Mouse (Mus musculus): ENCODE results near the gene Actl6b. TPM values are rescaled to one million over a fixed set of nuclear protein-coding genes. Genes with fewer than 3 reads are reported as not detected.

The Actl6b gene
- polyA plus RNA-seq, 1 experiment from 2014 or later, result 47.6 TPM

DNA sequence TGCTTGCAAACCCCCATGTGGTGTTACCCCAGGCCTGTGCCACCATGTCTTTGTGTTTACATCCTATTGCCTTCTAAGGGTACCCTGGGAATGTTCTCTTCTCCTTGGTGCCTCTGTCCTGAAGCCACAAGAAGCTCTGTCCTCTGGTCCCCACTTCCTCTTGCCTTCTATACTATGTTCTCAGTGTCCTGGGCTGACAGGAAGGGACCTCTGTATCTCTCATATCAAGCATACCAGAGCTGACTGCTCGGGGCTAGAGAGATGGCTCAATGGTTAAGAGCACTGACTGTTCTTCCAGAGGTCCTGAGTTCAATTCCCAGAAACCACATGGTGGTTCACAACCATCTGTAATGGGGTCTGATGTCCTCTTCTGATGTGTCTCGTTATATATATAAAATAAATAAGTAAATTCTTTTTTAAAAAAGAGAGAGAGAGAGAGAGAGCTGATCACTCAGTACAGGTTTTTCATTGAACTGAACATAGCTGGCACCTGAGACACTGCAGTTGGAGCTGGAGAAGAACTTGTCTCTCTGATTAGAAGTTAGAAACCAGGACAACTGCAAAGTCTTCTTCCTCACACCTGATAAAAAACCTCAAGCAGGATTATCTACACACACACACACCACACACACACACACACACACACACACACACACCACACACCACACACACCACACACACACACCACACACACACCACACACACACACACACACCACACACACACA is 44.9 kb downstream of the Actl6b start:
- Histone ChIP-seq H3K27me3 (ENCODE audit: control insufficient read depth, insufficient read depth, low read length) (no peaks in the 10 kb centered on the region), H3K4me3 (ENCODE audit: low read depth, low read length) (no peak overlapping the region), H3K36me3 (ENCODE audit: control insufficient read depth, insufficient read depth, low read length) (no peaks in the 10 kb centered on the region), H3K9ac (ENCODE audit: low read depth, low read length) (no peak overlapping the region), H3K4me1 (replicated peaks; ENCODE audit: control insufficient read depth, insufficient read depth, low read length) (peaks cover 3% of the 10 kb centered on the region), H3K4me2 (replicated peaks; ENCODE audit: low read depth, low read length) (no peak overlapping the region), H3K27ac (ENCODE audit: low read depth, low read length) (no peak overlapping the region), H3K9me3 (ENCODE audit: control insufficient read depth, low read length) (no peaks in the 10 kb centered on the region)
- 90% methylated on average over 2 of the region's 2 CpGs for WGBS
- no peak for ATAC-seq (ENCODE audit: low FRiP score)
- DNase-seq (ENCODE audit: low spot score), result no peak

DNA sequence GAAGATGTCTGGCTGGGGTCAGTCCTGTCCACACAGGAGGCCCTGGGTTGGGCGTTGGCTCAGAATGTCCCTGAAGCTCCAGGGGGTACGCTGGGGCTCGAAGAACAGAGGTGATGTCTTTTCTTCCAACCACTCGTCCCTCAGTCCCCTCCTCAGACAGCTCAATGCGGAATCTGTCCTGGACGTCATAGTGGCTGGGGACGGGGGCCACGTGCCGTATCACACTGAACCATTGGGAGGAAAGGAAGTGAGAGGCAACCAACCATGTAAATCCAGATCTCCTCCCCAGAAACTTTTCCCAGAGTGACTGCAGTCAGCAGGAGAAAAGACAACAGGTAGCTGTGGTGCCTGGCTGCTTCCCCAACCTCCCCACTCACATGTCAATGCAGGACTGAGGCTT is 46.3 kb downstream of the Actl6b start:
- peak overlapping the region; percentile 63 for H3K4me3 ChIP-seq (ENCODE audit: low read depth, low read length)
- H3K4me1 ChIP-seq (replicated peaks; ENCODE audit: control insufficient read depth, insufficient read depth, low read length), result peaks cover 3% of the 10 kb centered on the region
- 71% methylated on average over 9 of the region's 9 CpGs for WGBS
- no peaks in the 10 kb centered on the region for H3K36me3 ChIP-seq (ENCODE audit: control insufficient read depth, insufficient read depth, low read length)
- H3K27me3 ChIP-seq (ENCODE audit: control insufficient read depth, insufficient read depth, low read length), result no peaks in the 10 kb centered on the region
- H3K27ac ChIP-seq (ENCODE audit: low read depth, low read length), result no peak overlapping the region
- ATAC-seq (ENCODE audit: low FRiP score) (no peak), DNase-seq (ENCODE audit: low spot score) (no peak)
- peak overlapping the region; percentile 83 for H3K9ac ChIP-seq (ENCODE audit: low read depth, low read length)
- no peaks in the 10 kb centered on the region for H3K9me3 ChIP-seq (ENCODE audit: control insufficient read depth, low read length)
- H3K4me2 ChIP-seq (replicated peaks; ENCODE audit: low read depth, low read length), result peak overlapping the region; percentile 94

- Histone ChIP-seq H3K27me3 (ENCODE audit: control insufficient read depth, insufficient read depth, low read length) (no peaks in the 10 kb centered on the region), H3K4me1 (replicated peaks; ENCODE audit: control insufficient read depth, insufficient read depth, low read length) (peaks cover 3% of the 10 kb centered on the region), H3K4me3 (ENCODE audit: low read depth, low read length) (peak overlapping the region; percentile 63), H3K9ac (ENCODE audit: low read depth, low read length) (peak overlapping the region; percentile 83), H3K36me3 (ENCODE audit: control insufficient read depth, insufficient read depth, low read length) (no peaks in the 10 kb centered on the region), H3K27ac (ENCODE audit: low read depth, low read length) (peak overlapping the region; percentile 47; the same call in 1 of the 2 replicates), H3K4me2 (replicated peaks; ENCODE audit: low read depth, low read length) (peak overlapping the region; percentile 94), H3K9me3 (ENCODE audit: control insufficient read depth, low read length) (no peaks in the 10 kb centered on the region)
- 2% methylated on average over 18 of the region's 19 CpGs for WGBS
- DNase-seq (ENCODE audit: low spot score), result no peak
- ATAC-seq (ENCODE audit: low FRiP score), result no peak; the same call in 1 of the 2 replicates
These were observed 46.9 kb downstream of the Actl6b start for GRCm38 (mm10) chr5:137600281-137600618.

- H3K4me1 ChIP-seq (replicated peaks; ENCODE audit: control insufficient read depth, insufficient read depth, low read length), result peaks cover 3% of the 10 kb centered on the region
These were observed 47.5 kb downstream of the Actl6b start, which contains the start of gene Mospd3 for GRCm38 (mm10) chr5:137600619-137601364. Gene Mospd3, minus strand, starts transcription at chr5:137601058.

DNA sequence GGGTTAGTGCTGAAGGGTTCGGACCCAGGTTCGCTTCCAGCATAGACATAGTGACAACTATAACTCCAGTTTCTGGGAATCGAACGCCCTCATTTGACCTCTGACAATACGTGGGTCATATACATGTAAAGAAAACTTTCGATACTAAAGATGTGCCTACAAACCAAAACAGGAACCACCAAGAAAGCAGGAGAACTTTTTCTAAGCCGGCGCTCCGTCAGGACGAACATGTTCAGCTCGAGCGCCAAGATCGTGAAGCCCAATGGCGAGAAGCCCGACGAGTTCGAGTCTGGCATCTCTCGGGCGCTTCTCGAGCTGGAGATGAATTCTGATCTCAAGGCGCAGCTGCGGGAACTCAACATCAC is 48.0 kb downstream of the Actl6b start:
- Histone ChIP-seq H3K4me3 (ENCODE audit: low read depth, low read length) (peak overlapping the region; percentile 63), H3K9me3 (ENCODE audit: control insufficient read depth, low read length) (no peaks in the 10 kb centered on the region), H3K9ac (ENCODE audit: low read depth, low read length) (peak overlapping the region; percentile 32; the same call in 1 of the 2 replicates), H3K4me1 (replicated peaks; ENCODE audit: control insufficient read depth, insufficient read depth, low read length) (peaks cover 3% of the 10 kb centered on the region), H3K4me2 (replicated peaks; ENCODE audit: low read depth, low read length) (peak overlapping the region; percentile 73), H3K27ac (ENCODE audit: low read depth, low read length) (no peak overlapping the region), H3K36me3 (ENCODE audit: control insufficient read depth, insufficient read depth, low read length) (no peaks in the 10 kb centered on the region), H3K27me3 (ENCODE audit: control insufficient read depth, insufficient read depth, low read length) (no peaks in the 10 kb centered on the region)
- ATAC-seq (ENCODE audit: low FRiP score) (no peak), DNase-seq (ENCODE audit: low spot score) (no peak)
- under 1% methylated on average over 22 of the region's 22 CpGs for WGBS

More at GRCm38 (mm10) chr5:137600619-137601364, 47.5 kb downstream of the Actl6b start, which contains the start of gene Mospd3:
- H3K27ac ChIP-seq (ENCODE audit: low read depth, low read length), result peak within 1 kb of the TSS; percentile 80
- H3K9me3 ChIP-seq (ENCODE audit: control insufficient read depth, low read length), result no peaks in the 10 kb centered on the region
- H3K4me2 ChIP-seq (replicated peaks; ENCODE audit: low read depth, low read length), result peak within 1 kb of the TSS; percentile 94
- under 1% methylated on average over 41 of the region's 41 CpGs for WGBS
- peak within 1 kb of the TSS; percentile 83 for H3K9ac ChIP-seq (ENCODE audit: low read depth, low read length)
- DNase-seq (ENCODE audit: low spot score) (peak; percentile 96), ATAC-seq (ENCODE audit: low FRiP score) (peak; percentile 97)
- H3K4me3 ChIP-seq (ENCODE audit: low read depth, low read length), result peak within 1 kb of the TSS; percentile 63
- no peaks in the 10 kb centered on the region for H3K36me3 ChIP-seq (ENCODE audit: control insufficient read depth, insufficient read depth, low read length)
- no peaks in the 10 kb centered on the region for H3K27me3 ChIP-seq (ENCODE audit: control insufficient read depth, insufficient read depth, low read length)

- Histone ChIP-seq H3K4me1 (replicated peaks; ENCODE audit: control insufficient read depth, insufficient read depth, low read length) (peaks cover 13% of the 10 kb centered on the region; the same call in 1 of the 2 replicates), H3K36me3 (ENCODE audit: control insufficient read depth, insufficient read depth, low read length) (no peaks in the 10 kb centered on the region), H3K27me3 (ENCODE audit: control insufficient read depth, insufficient read depth, low read length) (peaks cover 2% of the 10 kb centered on the region; the same call in 1 of the 2 replicates), H3K9me3 (ENCODE audit: control insufficient read depth, low read length) (no peaks in the 10 kb centered on the region), H3K4me2 (replicated peaks; ENCODE audit: low read depth, low read length) (peak overlapping the region; percentile 19), H3K4me3 (ENCODE audit: low read depth, low read length) (peak overlapping the region; percentile 10; the same call in 1 of the 2 replicates), H3K27ac (ENCODE audit: low read depth, low read length) (no peak overlapping the region), H3K9ac (ENCODE audit: low read depth, low read length) (no peak overlapping the region)
- 16% methylated on average over 25 of the region's 26 CpGs for WGBS
- ATAC-seq (ENCODE audit: low FRiP score) (no peak), DNase-seq (ENCODE audit: low spot score) (no peak)
These were observed 54.7 kb downstream of the Actl6b start for GRCm38 (mm10) chr5:137607860-137608653.

GRCm38 (mm10) chr5:137608654-137609190 is 55.4 kb downstream of the Actl6b start:
- WGBS, result 18% methylated on average over 21 of the region's 23 CpGs
- no peaks in the 10 kb centered on the region for H3K36me3 ChIP-seq (ENCODE audit: control insufficient read depth, insufficient read depth, low read length)
- no peaks in the 10 kb centered on the region for H3K9me3 ChIP-seq (ENCODE audit: control insufficient read depth, low read length)
- H3K9ac ChIP-seq (ENCODE audit: low read depth, low read length), result no peak overlapping the region
- H3K27ac ChIP-seq (ENCODE audit: low read depth, low read length), result no peak overlapping the region
- peaks cover 2% of the 10 kb centered on the region; the same call in 1 of the 2 replicates for H3K27me3 ChIP-seq (ENCODE audit: control insufficient read depth, insufficient read depth, low read length)
- peak overlapping the region; percentile 10; the same call in 1 of the 2 replicates for H3K4me3 ChIP-seq (ENCODE audit: low read depth, low read length)
- DNase-seq (ENCODE audit: low spot score) (no peak), ATAC-seq (ENCODE audit: low FRiP score) (no peak)
- H3K4me2 ChIP-seq (replicated peaks; ENCODE audit: low read depth, low read length), result peak overlapping the region; percentile 19
- H3K4me1 ChIP-seq (replicated peaks; ENCODE audit: control insufficient read depth, insufficient read depth, low read length), result peaks cover 13% of the 10 kb centered on the region; the same call in 1 of the 2 replicates

GRCm38 (mm10) chr5:137609292-137609691 is 56.0 kb downstream of the Actl6b start:
- H3K27ac ChIP-seq (ENCODE audit: low read depth, low read length), result no peak overlapping the region
- H3K4me3 ChIP-seq (ENCODE audit: low read depth, low read length), result no peak overlapping the region
- no peak for DNase-seq (ENCODE audit: low spot score)
- H3K9me3 ChIP-seq (ENCODE audit: control insufficient read depth, low read length), result no peaks in the 10 kb centered on the region
- WGBS, result 61% methylated on average over 3 of the region's 3 CpGs
- H3K27me3 ChIP-seq (ENCODE audit: control insufficient read depth, insufficient read depth, low read length), result peaks cover 2% of the 10 kb centered on the region; the same call in 1 of the 2 replicates
- H3K36me3 ChIP-seq (ENCODE audit: control insufficient read depth, insufficient read depth, low read length), result no peaks in the 10 kb centered on the region
- H3K9ac ChIP-seq (ENCODE audit: low read depth, low read length), result no peak overlapping the region
- no peak overlapping the region for H3K4me2 ChIP-seq (replicated peaks; ENCODE audit: low read depth, low read length)
- no peak for ATAC-seq (ENCODE audit: low FRiP score)
- H3K4me1 ChIP-seq (replicated peaks; ENCODE audit: control insufficient read depth, insufficient read depth, low read length), result peaks cover 13% of the 10 kb centered on the region; the same call in 1 of the 2 replicates

Measured in hindbrain, embryonic 11.5 days (tissue).